Mouse (Mus musculus): ENCODE measurements around the gene Mapk8ip2. TPM values are rescaled to one million over a fixed set of nuclear protein-coding genes. Genes with fewer than 3 reads are reported as not detected.

The Mapk8ip2 gene
- total and polyA plus RNA-seq, 3 experiments: 0.04 TPM; not detected in 2

DNA sequence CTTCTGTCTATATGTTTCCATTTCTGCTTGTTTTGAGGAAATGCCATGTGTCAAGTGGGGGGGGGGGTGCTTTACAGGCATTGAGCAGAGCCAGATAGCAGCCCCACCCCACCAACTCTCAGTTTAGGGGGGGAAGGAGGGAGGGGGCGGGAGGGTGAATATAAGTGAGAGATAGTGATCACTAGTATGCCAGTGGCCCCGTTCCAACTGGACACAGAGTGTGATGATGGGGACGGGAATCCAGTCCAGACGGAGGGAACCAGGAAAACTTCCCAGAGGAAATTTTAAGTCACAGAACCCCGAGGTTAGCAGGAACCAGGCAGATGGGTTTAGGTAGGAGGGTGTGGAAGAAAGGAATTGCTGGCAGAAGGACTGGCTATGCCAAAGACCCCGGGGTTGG, 1.9 kb downstream of the Mapk8ip2 start:
- dilution Hi-C loops (cut with MboI; ENCODE audit: extremely low pct_ligation_motif_present, extremely low pct_unique_long_range_greater_than_20kb, low sequenced_read_pairs): no loop called here
- H3K9ac ChIP-seq (ENCODE audit: insufficient read depth, low read depth): no peak overlapping the region

GRCm38 (mm10) chr15:89458942-89459341, 5.2 kb downstream of the Mapk8ip2 start:
- Histone ChIP-seq H3K36me3 (replicated peaks in 1 of 2; ENCODE audit: control insufficient read depth in 1 of 2, insufficient read depth in 1 of 2, low read length in 1 of 2) (no peaks in the 10 kb centered on the region), H3K4me3 (replicated peaks in 1 of 3; ENCODE audit: low read depth in 2 of 3, low read length in 2 of 3, poor library complexity in 1 of 3) (no peak overlapping the region), H3K9me3 (replicated peaks; ENCODE audit: low read length) (peaks cover 2% of the 10 kb centered on the region), H3K9ac (ENCODE audit: insufficient read depth, low read depth) (no peak overlapping the region), H3K27me3 (replicated peaks) (peaks cover 71% of the 10 kb centered on the region), H3K4me2 (ENCODE audit: insufficient read depth, low read depth, poor library complexity, severe bottlenecking) (no peak overlapping the region), H3K79me2 (replicated peaks; ENCODE audit: control insufficient read depth, extremely low read depth, insufficient read depth, poor library complexity, severe bottlenecking) (no peaks in the 10 kb centered on the region), H3K27ac (ENCODE audit: insufficient read depth, low read depth) (no peak overlapping the region), H3K4me1 (ENCODE audit: control insufficient read depth in 1 of 2, insufficient read depth in 2 of 2) (peaks cover 3 to 5% of the 10 kb centered on the region in 2 experiments)
- no peak for DNase-seq (ENCODE audit: extremely low read depth)
- dilution Hi-C loops (cut with MboI; ENCODE audit: extremely low pct_ligation_motif_present, extremely low pct_unique_long_range_greater_than_20kb, low sequenced_read_pairs): no loop called here
- in situ Hi-C loops (cut with MboI; ENCODE audit: low pct_ligation_motif_present, low pct_unique_long_range_greater_than_20kb, low sequenced_read_pairs): no loop called here
- TF ChIP-seq RAD21 (IDR thresholded peaks at IDR 0.05; ENCODE audit: low read depth, low read length): no peak
- no peak for TF ChIP-seq RCOR1 (conservative IDR thresholded peaks at IDR 0.05; ENCODE audit: low read depth, low read length)
- no peak for TF ChIP-seq SIN3A (IDR thresholded peaks at IDR 0.05; ENCODE audit: low read length)
- TF ChIP-seq ZNF384 (IDR thresholded peaks at IDR 0.05; ENCODE audit: low read depth, low read length): no peak
- TF ChIP-seq KAT2A (IDR thresholded peaks at IDR 0.05; ENCODE audit: insufficient replicate concordance, low read length): no peak
- TF ChIP-seq ZMIZ1 (IDR thresholded peaks at IDR 0.05; ENCODE audit: low read depth, low read length): no peak
- TF ChIP-seq PAX5 (IDR thresholded peaks at IDR 0.05; ENCODE audit: low read length): no peak
- TF ChIP-seq MXI1 (IDR thresholded peaks at IDR 0.05; ENCODE audit: low read depth, low read length): no peak
- TF ChIP-seq ETS1 (conservative IDR thresholded peaks at IDR 0.05; ENCODE audit: low read depth, low read length): no peak
- no peak for TF ChIP-seq MAX (IDR thresholded peaks at IDR 0.05; ENCODE audit: low read length)
- no peak for TF ChIP-seq NRF1 (IDR thresholded peaks at IDR 0.05; ENCODE audit: low read depth, low read length)
- no peak for TF ChIP-seq TCF12 (IDR thresholded peaks at IDR 0.05; ENCODE audit: low read depth, low read length)

More for the DNA sequence above, 1.9 kb downstream of the Mapk8ip2 start:
- peaks cover 7% of the 10 kb centered on the region for H3K9me3 ChIP-seq (replicated peaks; ENCODE audit: low read length)
- no peaks in the 10 kb centered on the region for H3K36me3 ChIP-seq (replicated peaks in 1 of 2; ENCODE audit: control insufficient read depth in 1 of 2, insufficient read depth in 1 of 2, low read length in 1 of 2)
- H3K4me1 ChIP-seq (ENCODE audit: control insufficient read depth in 1 of 2, insufficient read depth in 2 of 2): peaks cover 3 to 5% of the 10 kb centered on the region in 2 experiments
- no peaks in the 10 kb centered on the region for H3K79me2 ChIP-seq (replicated peaks; ENCODE audit: control insufficient read depth, extremely low read depth, insufficient read depth, poor library complexity, severe bottlenecking)
- peaks cover 62% of the 10 kb centered on the region for H3K27me3 ChIP-seq (replicated peaks)
- H3K4me3 ChIP-seq (replicated peaks in 1 of 3; ENCODE audit: low read depth in 2 of 3, low read length in 2 of 3, poor library complexity in 1 of 3): no peak overlapping the region
- DNase-seq (ENCODE audit: extremely low read depth): no peak
- H3K27ac ChIP-seq (ENCODE audit: insufficient read depth, low read depth): no peak overlapping the region
- no peak overlapping the region for H3K4me2 ChIP-seq (ENCODE audit: insufficient read depth, low read depth, poor library complexity, severe bottlenecking)
- in situ Hi-C loops (cut with MboI; ENCODE audit: low pct_ligation_motif_present, low pct_unique_long_range_greater_than_20kb, low sequenced_read_pairs): no loop called here
- no peak for TF ChIP-seq MAX (IDR thresholded peaks at IDR 0.05; ENCODE audit: low read length)
- no peak for TF ChIP-seq MAFK (IDR thresholded peaks at IDR 0.05; ENCODE audit: insufficient replicate concordance, low read length)

GRCm38 (mm10) chr15:89459821-89460220, 6.1 kb downstream of the Mapk8ip2 start:
- H3K4me2 ChIP-seq (ENCODE audit: insufficient read depth, low read depth, poor library complexity, severe bottlenecking): no peak overlapping the region
- in situ Hi-C loops (cut with MboI; ENCODE audit: low pct_ligation_motif_present, low pct_unique_long_range_greater_than_20kb, low sequenced_read_pairs): no loop called here
- H3K4me3 ChIP-seq (replicated peaks in 1 of 3; ENCODE audit: low read depth in 2 of 3, low read length in 2 of 3, poor library complexity in 1 of 3): no peak overlapping the region
- DNase-seq (ENCODE audit: extremely low read depth): no peak
- no peak for TF ChIP-seq BHLHE40 (IDR thresholded peaks at IDR 0.05; ENCODE audit: low read depth, low read length)
- TF ChIP-seq PAX5 (IDR thresholded peaks at IDR 0.05; ENCODE audit: low read length): no peak
- no peak for TF ChIP-seq POLR2A (IDR thresholded peaks at IDR 0.05; ENCODE audit: low read depth, low read length)
- TF ChIP-seq HCFC1 (IDR thresholded peaks at IDR 0.05; ENCODE audit: low read depth, low read length): no peak
- peaks cover 3 to 5% of the 10 kb centered on the region in 2 experiments for H3K4me1 ChIP-seq (ENCODE audit: control insufficient read depth in 1 of 2, insufficient read depth in 2 of 2)
- no peaks in the 10 kb centered on the region for H3K9me3 ChIP-seq (replicated peaks; ENCODE audit: low read length)
- H3K79me2 ChIP-seq (replicated peaks; ENCODE audit: control insufficient read depth, extremely low read depth, insufficient read depth, poor library complexity, severe bottlenecking): no peaks in the 10 kb centered on the region
- dilution Hi-C loops (cut with MboI; ENCODE audit: extremely low pct_ligation_motif_present, extremely low pct_unique_long_range_greater_than_20kb, low sequenced_read_pairs): no loop called here
- no peak overlapping the region for H3K27ac ChIP-seq (ENCODE audit: insufficient read depth, low read depth)
- H3K36me3 ChIP-seq (replicated peaks in 1 of 2; ENCODE audit: control insufficient read depth in 1 of 2, insufficient read depth in 1 of 2, low read length in 1 of 2): no peaks in the 10 kb centered on the region
- H3K9ac ChIP-seq (ENCODE audit: insufficient read depth, low read depth): no peak overlapping the region
- H3K27me3 ChIP-seq (replicated peaks): peaks cover 76% of the 10 kb centered on the region
